Mouse (Mus musculus): ENCODE results near the gene Flii.

GRCm38 (mm10) chr11:60711218-60711617 is 15.8 kb downstream of the Flii start:
- TF ChIP-seq CTCF (IDR thresholded peaks at IDR 0.05; ENCODE audit: borderline replicate concordance, insufficient read depth, low read length) (no peak), POLR2A (IDR thresholded peaks at IDR 0.05; ENCODE audit: low read depth, low read length) (no peak)
